Mouse (Mus musculus) right cerebral cortex, postnatal 14 days (tissue): ENCODE data around the gene Coro7.

Experiments used
- DNase-seq: peaks from one replicate; pipeline ENCODE4 v3.0.0; 2022

Gene Coro7

GRCm38 (mm10) chr16:4611193-4611592 lies 68.4 kb downstream of the Coro7 start:
- DNase-seq, result no peak

GRCm38 (mm10) chr16:4608532-4609059 lies 71.0 kb downstream of the Coro7 start:
- DNase-seq, result no peak

- DNase-seq, result peak; percentile 75
These were observed 71.6 kb downstream of the Coro7 start for GRCm38 (mm10) chr16:4607818-4608531.

GRCm38 (mm10) chr16:4606431-4607084 lies 73.0 kb downstream of the Coro7 start:
- peak; percentile 42 for DNase-seq

GRCm38 (mm10) chr16:4605514-4606131 lies 74.0 kb downstream of the Coro7 start:
- DNase-seq, result no peak

GRCm38 (mm10) chr16:4604293-4604837 lies 75.2 kb downstream of the Coro7 start:
- DNase-seq, result no peak

GRCm38 (mm10) chr16:4603453-4603837 lies 76.1 kb downstream of the Coro7 start:
- DNase-seq, result no peak

GRCm38 (mm10) chr16:4602766-4603452 lies 76.7 kb downstream of the Coro7 start:
- DNase-seq, result no peak

- no peak for DNase-seq
These were observed 77.4 kb downstream of the Coro7 start for GRCm38 (mm10) chr16:4602189-4602588.

- DNase-seq, result no peak
These were observed 78.8 kb downstream of the Coro7 start for GRCm38 (mm10) chr16:4600701-4601310.

- DNase-seq, result no peak
These were observed 80.0 kb downstream of the Coro7 start for GRCm38 (mm10) chr16:4599616-4600015.

- DNase-seq, result no peak
These were observed 80.6 kb downstream of the Coro7 start for GRCm38 (mm10) chr16:4598891-4599543.

GRCm38 (mm10) chr16:4598041-4598440 lies 81.5 kb downstream of the Coro7 start:
- no peak for DNase-seq

- no peak for DNase-seq
These were observed 82.3 kb downstream of the Coro7 start for GRCm38 (mm10) chr16:4597296-4597695.

- DNase-seq, result no peak
These were observed 82.7 kb downstream of the Coro7 start for GRCm38 (mm10) chr16:4596836-4597235.

GRCm38 (mm10) chr16:4596141-4596728 lies 83.3 kb downstream of the Coro7 start:
- no peak for DNase-seq

- DNase-seq, result peak; percentile 47
These were observed 84.0 kb downstream of the Coro7 start for GRCm38 (mm10) chr16:4595527-4595963.

GRCm38 (mm10) chr16:4594814-4595526 lies 84.6 kb downstream of the Coro7 start:
- peak; percentile 41 for DNase-seq

GRCm38 (mm10) chr16:4593971-4594813 lies 85.4 kb downstream of the Coro7 start, which contains the start of gene Glis2:
Glis2 (plus strand) TSS chr16:4594713.
- DNase-seq, result peak; percentile 62
